Mouse (Mus musculus) 416B (cell line): ENCODE results near the gene Nav1.
A peak's percentile ranks its signal among the peaks of the same experiment; 100 is the strongest.

ENCODE experiments used
- DNase-seq: peaks from one replicate; pipeline ENCODE4 v3.0.0; 2011; ENCODE audit warnings: low read depth

Nav1 gene

GRCm38 (mm10) chr1:135441861-135442260 is 165.2 kb downstream of the Nav1 start:
- no peak for DNase-seq

GRCm38 (mm10) chr1:135440986-135441385 is 166.1 kb downstream of the Nav1 start:
- no peak for DNase-seq

GRCm38 (mm10) chr1:135438801-135439200 is 168.3 kb downstream of the Nav1 start:
- no peak for DNase-seq

- no peak for DNase-seq
Observed at GRCm38 (mm10) chr1:135435823-135436222, 171.3 kb downstream of the Nav1 start.

GRCm38 (mm10) chr1:135430669-135431017 is 176.5 kb downstream of the Nav1 start:
- no peak for DNase-seq

GRCm38 (mm10) chr1:135429901-135430668 is 177.0 kb downstream of the Nav1 start, which contains the start of gene Ipo9:
TSS of gene Ipo9 (minus strand) at chr1:135430499.
- DNase-seq = peak; percentile 89

- DNase-seq = no peak
Observed at GRCm38 (mm10) chr1:135427390-135427789, 179.7 kb downstream of the Nav1 start.

- no peak for DNase-seq
Observed at GRCm38 (mm10) chr1:135426645-135427044, 180.4 kb downstream of the Nav1 start.

GRCm38 (mm10) chr1:135422772-135423171 is 184.3 kb downstream of the Nav1 start:
- DNase-seq = no peak

- no peak for DNase-seq
Observed at GRCm38 (mm10) chr1:135413996-135414395, 193.1 kb downstream of the Nav1 start.

- no peak for DNase-seq
Observed at GRCm38 (mm10) chr1:135412130-135412529, 195.0 kb downstream of the Nav1 start.

- peak; percentile 91 for DNase-seq
Observed at GRCm38 (mm10) chr1:135410967-135411366, 196.1 kb downstream of the Nav1 start.

GRCm38 (mm10) chr1:135408973-135409372 is 198.1 kb downstream of the Nav1 start:
- no peak for DNase-seq

GRCm38 (mm10) chr1:135405356-135405755 is 201.7 kb downstream of the Nav1 start:
- DNase-seq = no peak

GRCm38 (mm10) chr1:135401452-135402110 is 205.5 kb downstream of the Nav1 start:
- DNase-seq = peak; percentile 54

- DNase-seq = no peak
Observed at GRCm38 (mm10) chr1:135399466-135399865, 207.6 kb downstream of the Nav1 start.

GRCm38 (mm10) chr1:135385161-135385560 is 221.9 kb downstream of the Nav1 start:
- no peak for DNase-seq
